Mouse (Mus musculus): ENCODE results near the gene Sirpb1b.
"Not testable (repeated sequence)": the region's sequence is repeated elsewhere in the genome, so short reads cannot be mapped to it uniquely, and the experiment has no call there.

- TF ChIP-seq POLR2A (IDR thresholded peaks at IDR 0.05; ENCODE audit: control insufficient read depth, low read depth, low read length); CTCF (IDR thresholded peaks at IDR 0.05; ENCODE audit: control insufficient read depth, insufficient read depth, insufficient replicate concordance, low read depth, low read length): not testable (repeated sequence)
These were observed 15.7 kb upstream of the Sirpb1b start for GRCm38 (mm10) chr3:15590377-15591117.

All from testis, adult 2 months (tissue).